Comparison of ENCODE assay signal across 8 mouse cellular contexts in the genomic region with DNA sequence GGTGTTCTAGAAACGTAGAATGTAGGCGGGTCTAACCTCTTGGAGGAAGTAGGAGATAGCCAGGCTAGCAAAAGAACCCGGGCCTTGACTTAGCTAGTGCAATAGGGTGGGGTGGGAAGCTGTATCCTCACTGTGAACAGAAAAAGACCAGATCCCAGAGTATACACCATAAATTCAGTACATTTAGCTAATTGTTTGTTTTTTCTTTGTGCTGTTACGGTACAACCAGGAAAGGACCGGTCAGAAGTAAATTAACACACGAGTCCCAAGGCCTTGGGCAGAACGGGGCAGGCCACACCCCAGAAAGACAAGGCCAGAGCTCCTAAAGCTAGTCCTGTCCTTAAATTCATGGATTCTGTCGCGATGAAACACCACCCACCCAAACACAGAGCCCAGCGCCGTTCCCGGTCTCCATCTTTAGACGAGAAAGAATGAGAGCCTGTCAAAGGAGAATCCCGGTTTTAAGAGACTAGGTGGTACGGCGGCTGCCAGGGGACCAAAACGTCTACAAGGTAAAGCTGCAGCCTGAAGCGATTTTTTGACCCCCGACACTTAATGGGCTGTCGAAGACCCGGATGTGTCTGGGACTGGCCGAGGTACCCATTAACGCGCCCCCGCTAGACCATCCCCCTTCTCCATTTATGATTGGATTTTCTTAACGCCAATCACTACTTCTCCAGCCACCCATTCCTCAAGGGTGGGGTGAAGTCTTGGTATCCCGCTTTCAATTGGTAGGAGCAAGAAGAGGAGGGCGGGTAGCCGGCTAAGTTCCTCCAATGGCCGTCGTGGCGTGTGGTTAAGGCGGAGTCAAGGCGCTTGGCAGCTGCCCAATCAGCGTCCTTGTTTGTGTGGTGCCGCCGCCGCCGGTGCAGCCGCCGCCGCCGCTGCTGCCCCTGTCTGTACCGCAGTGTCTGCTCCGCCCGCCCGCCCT. TPM values are rescaled to one million over a fixed set of nuclear protein-coding genes. Genes with fewer than 3 reads are reported as not detected.
DNase-seq lines count a peak whose midpoint lies in the region; ATAC-seq lines count a peak whose summit lies in the region.

A gene (plus strand): TSS at position 834 of the 931 bp plus-strand sequence.

- peak; percentile 100 for DNase-seq in adipocyte (ENCODE audit: low spot score)
- DNase-seq in embryo, embryonic 10 days (ENCODE audit: low spot score), result peak; percentile 99
- peak; percentile 98 for DNase-seq in gastrocnemius, postnatal 10 days
- peak; percentile 100 for DNase-seq in induced T-regulatory cell, adult 2 months (ENCODE audit: low read depth)
- peak; percentile 100 for DNase-seq in left cerebral cortex, adult 9 months (ENCODE audit: low spot score in 2 of 2)
- peak; percentile 99 for DNase-seq in right cerebral cortex, postnatal 14 days
- DNase-seq in urinary bladder, postnatal 36 days (ENCODE audit: low spot score in 2 of 2), result peak; percentile 98

- ATAC-seq in megakaryocyte progenitor cell, adult 5-6 weeks (replicated peaks; ENCODE audit: poor library complexity), result peak; percentile 95

RNA-seq across cellular contexts. Expression of the gene that starts here (rescaled TPM):
- total RNA-seq in gastrocnemius, postnatal 10 days (2021), result 10 to 100 TPM; 48.5 to 57.8 TPM
- total RNA-seq in megakaryocyte progenitor cell, adult 5-6 weeks (2015), result 87.0 and 96.0 TPM in 2 replicates
- total RNA-seq in megakaryocyte progenitor cell, adult 5-6 weeks (2017), result 17.7 and 22.7 TPM in 2 replicates

Comparison
In these comparisons a context has a peak if more than half of its experiments do, and no peak if none do; other contexts are left out.
1. Peak in every context shown above with its lines: DNase-seq and ATAC-seq.